Mouse (Mus musculus) layer of hippocampus, postnatal 10 days (tissue): ENCODE results near the gene Olfr1337. TPM values are rescaled to one million over a fixed set of nuclear protein-coding genes. Genes with fewer than 3 reads are reported as not detected.
"Not testable (repeated sequence)": the region's sequence is repeated elsewhere in the genome, so short reads cannot be mapped to it uniquely, and the experiment has no call there.

Source experiments
- DNase-seq, 2 experiments: peaks; one replicate each; pipeline ENCODE4 v3.0.0; 2021; ENCODE audit warnings: low spot score in 2 of 2
- long read RNA-seq: library from polyadenylated mRNA; stranded (forward); transcript quantifications from one replicate; pipeline ENCODE4 v2.0.0, GENCODE M21; 2023
- total RNA-seq, 2 experiments: library from RNA; stranded (reverse); gene quantifications; 2 replicates each; pipeline ENCODE4 v1.2.3; 2021

The Olfr1337 gene
- not detected for total RNA-seq
- long read RNA-seq = 0 reads

DNA sequence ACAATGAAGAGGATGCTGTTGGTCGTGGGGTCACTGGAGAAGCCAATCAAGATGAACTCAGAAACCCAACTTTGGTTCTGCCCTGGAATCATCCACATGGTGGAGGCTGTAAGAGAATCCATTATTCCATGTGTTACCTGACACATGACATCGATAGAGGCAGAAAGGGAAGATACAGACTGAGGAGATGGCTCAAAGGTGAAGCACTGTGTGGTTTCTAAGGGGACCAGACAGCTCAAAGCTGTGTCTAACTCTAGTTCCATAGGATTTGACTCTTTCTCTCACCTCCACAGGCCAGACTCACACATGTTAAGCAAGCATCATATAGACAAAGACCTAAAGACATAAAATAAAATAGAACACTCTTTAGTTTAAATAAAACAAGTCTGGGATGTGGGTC is at the start of gene Olfr1337:
TSS of gene Olfr1337 (minus strand) at position 101 of the 400 bp plus-strand sequence.
- no peak for DNase-seq

- DNase-seq = peak; percentile 12 to 43
Measured at GRCm38 (mm10) chr4:118818921-118819320, 36.5 kb upstream of the Olfr1337 start.

GRCm38 (mm10) chr4:118809844-118810243 is 27.5 kb upstream of the Olfr1337 start, which contains the start of gene Olfr1335:
Olfr1335 (minus strand) TSS chr4:118809944.
- DNase-seq = no peak

DNA sequence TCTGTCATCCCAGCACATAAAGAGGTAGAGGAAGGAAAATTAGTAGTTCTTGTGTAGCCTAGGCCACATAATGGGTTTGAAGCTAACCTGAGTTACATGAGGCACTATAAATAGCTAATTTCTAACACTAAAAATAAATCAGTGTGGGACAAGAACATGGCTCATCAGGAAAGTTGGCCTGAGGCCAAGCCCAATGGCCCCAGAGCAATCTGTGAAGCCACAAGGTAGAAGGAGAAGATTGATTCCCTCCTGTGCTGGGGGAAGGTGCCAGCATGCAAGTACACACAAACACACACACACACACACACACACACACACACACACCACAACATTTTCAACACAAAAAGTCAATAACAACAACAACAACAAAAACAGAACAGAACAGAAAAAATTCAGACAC is 10.4 kb upstream of the Olfr1337 start:
- DNase-seq = not testable (repeated sequence)

GRCm38 (mm10) chr4:118758637-118759036 is 23.7 kb downstream of the Olfr1337 start, which contains the start of gene Olfr1338:
Olfr1338 (minus strand) TSS chr4:118758737.
- DNase-seq = no peak

GRCm38 (mm10) chr4:118741881-118742280 is 40.5 kb downstream of the Olfr1337 start:
- DNase-seq = peak; percentile 7 to 11

- no peak for DNase-seq
Measured at GRCm38 (mm10) chr4:118740988-118741698, 41.2 kb downstream of the Olfr1337 start.

GRCm38 (mm10) chr4:118739574-118739973 is 42.8 kb downstream of the Olfr1337 start:
- no peak for DNase-seq

GRCm38 (mm10) chr4:118731875-118732274 is 50.5 kb downstream of the Olfr1337 start, which contains the start of gene Olfr1339:
Olfr1339 (plus strand) TSS chr4:118732175.
- DNase-seq = no peak

Other genes starting within 250 kb of the Olfr1337 start
- gene Tmem125, start 238.5 kb downstream of the Olfr1337 start, total RNA-seq = 1 to 10 TPM in 1 of 2 experiments, under 1 TPM in 1; 0.58 to 1.2 TPM
- 1 to 10 TPM in 1 of 2 experiments, under 1 TPM in 1; 0.80 to 1.0 TPM for gene Cfap57, start 161.8 kb downstream of the Olfr1337 start, total RNA-seq
- gene Ebna1bp2, start 161.8 kb downstream of the Olfr1337 start, total RNA-seq = 10 to 100 TPM; 61.3 to 62.9 TPM
- gene Olfr62, start 123.6 kb downstream of the Olfr1337 start, total RNA-seq = not detected
- gene Olfr1342, start 89.8 kb downstream of the Olfr1337 start, total RNA-seq = not detected
- gene Olfr1341, start 79.1 kb downstream of the Olfr1337 start, total RNA-seq = not detected
- not detected for gene Olfr1340, start 62.4 kb downstream of the Olfr1337 start, total RNA-seq
- gene Olfr1339, start 50.4 kb downstream of the Olfr1337 start, total RNA-seq = not detected
- not detected for gene Olfr1338, start 23.8 kb downstream of the Olfr1337 start, total RNA-seq
- not detected for gene Olfr1335, start 27.4 kb upstream of the Olfr1337 start, total RNA-seq
- gene Olfr1333, start 53.7 kb upstream of the Olfr1337 start, total RNA-seq = not detected
- not detected for gene Olfr1331, start 82.1 kb upstream of the Olfr1337 start, total RNA-seq
- gene Olfr1330, start 106.0 kb upstream of the Olfr1337 start, total RNA-seq = not detected
- gene Olfr1329, start 134.9 kb upstream of the Olfr1337 start, total RNA-seq = not detected
- gene Olfr1328, start 156.0 kb upstream of the Olfr1337 start, total RNA-seq = not detected
- 1 to 10 TPM in 1 of 2 experiments, under 1 TPM in 1; 0.46 to 1.1 TPM for gene Lao1, start 179.0 kb upstream of the Olfr1337 start, total RNA-seq